Mouse (Mus musculus) hindbrain, embryonic 16.5 days (tissue): ENCODE data around the gene Kctd4. TPM values are rescaled to one million over a fixed set of nuclear protein-coding genes. Genes with fewer than 3 reads are reported as not detected.
A peak's percentile ranks its signal among the peaks of the same experiment; 100 is the strongest.

ENCODE experiments used
- ATAC-seq: fragments of 200-750 bp; cut with Nextera tagmentation; 2 replicates; pipeline ENCODE4 v1.8.0; 2017; ENCODE audit warnings: moderate TSS enrichment, moderate library complexity
- H3K27ac ChIP-seq: fragments of 300-500 bp; sonication (generic); 2 replicates; pipeline ENCODE4 v1.5.1; 2014; ENCODE audit warnings: low read depth, mild to moderate bottlenecking, control low read depth, low read length, moderate library complexity
- H3K27me3 ChIP-seq: fragments of 300-500 bp; sonication (generic); replicated peaks from 2 replicates; pipeline ENCODE4 v1.6.1; 2014; ENCODE audit warnings: low read length; ENCODE audit not compliant: control insufficient read depth, insufficient read depth
- H3K36me3 ChIP-seq: fragments of 300-500 bp; sonication (generic); 2 replicates; pipeline ENCODE4 v1.6.1; 2014; ENCODE audit warnings: mild to moderate bottlenecking, low read length, moderate library complexity, mixed read lengths; ENCODE audit not compliant: control insufficient read depth, insufficient read depth
- H3K4me1 ChIP-seq: fragments of 300-500 bp; sonication (generic); 2 replicates; pipeline ENCODE4 v1.6.1; 2014; ENCODE audit warnings: low read depth, low read length; ENCODE audit not compliant: control insufficient read depth, insufficient read depth
- H3K4me2 ChIP-seq: fragments of 300-500 bp; sonication (generic); 2 replicates; pipeline ENCODE4 v1.6.1; 2014; ENCODE audit warnings: mild to moderate bottlenecking, low read length, control low read depth, moderate library complexity
- H3K4me3 ChIP-seq: fragments of 300-500 bp; sonication (generic); 2 replicates; pipeline ENCODE4 v1.5.1; 2014; ENCODE audit warnings: mild to moderate bottlenecking, low read length, control low read depth, moderate library complexity
- H3K9ac ChIP-seq: fragments of 300-500 bp; sonication (generic); 2 replicates; pipeline ENCODE4 v1.6.1; 2014; ENCODE audit warnings: low read depth, mild to moderate bottlenecking, control low read depth, low read length, moderate library complexity
- H3K9me3 ChIP-seq: fragments of 300-500 bp; sonication (generic); 2 replicates; pipeline ENCODE4 v1.6.1; 2014; ENCODE audit warnings: mild to moderate bottlenecking, low read length, moderate library complexity; ENCODE audit not compliant: control insufficient read depth
- WGBS: fragments of 180-500 bp; shearing (Covaris S2); extraction: QIAGEN DNeasy Blood & Tissue Kit; methylation state at CpG from one replicate; pipeline ENCODE4 v1.1.7; 2014; 5-methylcytosine and 5-hydroxymethylcytosine counted together
- polyA plus RNA-seq: library from polyadenylated mRNA; unstranded; fragments of >200 nt; fragmentation: Nextera tagmentation; extraction: Ambion mirVana; gene quantifications from 2 replicates; pipeline ENCODE4 v1.2.1, GENCODE M21; 2015

Gene Kctd4
- polyA plus RNA-seq, 1 experiment from 2014 or later = 6.7 TPM

DNA sequence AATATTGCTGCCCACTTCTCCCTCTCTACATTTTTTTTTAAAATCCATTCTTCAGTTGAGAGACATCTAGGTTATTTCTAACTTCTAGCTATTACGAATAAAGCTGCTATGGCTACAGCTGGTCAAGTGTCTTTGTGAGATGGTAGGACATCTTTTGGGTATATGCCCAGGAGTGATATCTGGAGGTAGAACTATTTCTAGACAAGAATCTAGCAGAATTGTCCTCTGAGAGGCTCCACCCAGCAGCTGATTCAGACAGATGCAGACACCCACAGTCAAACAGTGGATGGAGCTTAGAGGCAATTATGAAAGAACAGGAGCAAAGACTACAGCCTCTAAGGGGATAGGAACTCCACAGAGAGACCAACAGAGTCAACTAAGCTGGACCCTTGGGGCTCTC, 13.3 kb upstream of the Kctd4 start:
- Histone ChIP-seq H3K4me3 (no peak overlapping the region), H3K4me1 (no peaks in the 10 kb centered on the region), H3K4me2 (no peak overlapping the region), H3K9ac (no peak overlapping the region), H3K9me3 (no peaks in the 10 kb centered on the region), H3K36me3 (no peaks in the 10 kb centered on the region), H3K27ac (no peak overlapping the region), H3K27me3 (no peaks in the 10 kb centered on the region)
- 96% methylated on average over 1 of the region's 1 CpGs for WGBS
- ATAC-seq = no peak

DNA sequence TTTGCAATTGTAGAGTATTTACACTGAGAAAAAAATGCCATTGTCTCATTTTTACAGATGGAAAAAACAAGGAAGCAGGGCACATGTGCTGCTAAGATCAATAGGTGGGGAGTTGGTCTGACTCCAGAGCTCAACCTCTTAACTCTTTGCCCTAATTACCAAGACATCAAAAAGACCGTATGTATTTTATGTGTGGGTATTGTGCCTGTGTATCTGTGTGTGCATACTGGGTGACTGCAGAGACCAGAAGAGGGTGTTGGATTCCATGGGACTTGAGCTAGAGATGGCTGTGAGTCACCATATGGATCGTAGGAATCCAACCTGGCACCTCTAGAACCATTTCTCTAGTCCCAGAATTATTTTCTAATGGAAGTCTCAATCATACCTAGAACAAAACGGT, 12.4 kb upstream of the Kctd4 start:
- Histone ChIP-seq H3K27me3 (no peaks in the 10 kb centered on the region), H3K4me1 (no peaks in the 10 kb centered on the region), H3K27ac (no peak overlapping the region), H3K4me2 (no peak overlapping the region), H3K36me3 (no peaks in the 10 kb centered on the region), H3K9me3 (no peaks in the 10 kb centered on the region), H3K4me3 (no peak overlapping the region), H3K9ac (no peak overlapping the region)
- 96% methylated on average over 3 of the region's 3 CpGs for WGBS
- no peak for ATAC-seq

DNA sequence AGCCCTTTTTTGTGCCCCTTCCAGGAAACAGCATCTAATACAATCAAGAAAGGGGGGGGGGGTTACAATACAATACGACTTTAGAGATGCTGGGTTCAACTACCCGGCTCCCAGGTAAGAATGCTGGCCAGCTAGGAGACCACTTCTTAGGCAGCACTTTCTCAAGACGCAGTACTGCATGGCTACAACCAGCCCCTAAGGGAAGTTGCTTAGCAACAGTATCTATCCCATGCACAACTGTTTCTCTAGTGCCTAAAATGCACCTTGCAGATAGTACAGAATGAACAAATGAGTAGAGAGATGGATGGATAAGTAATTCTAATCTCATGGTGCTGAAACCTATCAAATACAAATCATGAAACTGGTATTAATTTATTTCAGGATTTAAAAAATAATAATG, 7.1 kb upstream of the Kctd4 start:
- 37% methylated on average over 3 of the region's 3 CpGs for WGBS
- Histone ChIP-seq H3K36me3 (no peaks in the 10 kb centered on the region), H3K4me2 (no peak overlapping the region), H3K27me3 (no peaks in the 10 kb centered on the region), H3K4me1 (peaks cover 4% of the 10 kb centered on the region), H3K9me3 (no peaks in the 10 kb centered on the region), H3K4me3 (no peak overlapping the region), H3K9ac (no peak overlapping the region), H3K27ac (no peak overlapping the region; the same call in 1 of the 2 replicates)
- peak; percentile 65; the same call in 1 of the 2 replicates for ATAC-seq

DNA sequence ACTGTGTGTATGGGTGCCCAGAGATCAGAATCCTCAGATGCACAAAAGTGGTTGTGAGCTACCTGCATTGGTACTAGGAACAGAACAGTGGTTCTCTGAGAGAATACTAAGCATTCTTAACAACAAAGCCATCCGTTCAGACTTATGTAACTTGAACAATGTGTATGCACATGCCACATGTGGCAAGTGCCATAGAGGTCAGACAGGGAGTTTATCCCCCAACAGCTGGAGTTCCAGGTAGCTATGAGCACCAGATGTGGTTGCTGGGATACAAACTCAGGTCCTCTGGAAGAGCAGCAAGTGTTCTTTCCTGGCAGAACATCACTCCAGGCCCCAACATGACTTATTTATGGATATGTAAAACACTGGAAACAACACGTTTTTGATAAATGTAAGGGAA, 1.8 kb upstream of the Kctd4 start:
- Histone ChIP-seq H3K27me3 (no peaks in the 10 kb centered on the region), H3K4me2 (no peak overlapping the region), H3K4me3 (no peak overlapping the region), H3K9ac (no peak overlapping the region), H3K4me1 (no peaks in the 10 kb centered on the region), H3K9me3 (no peaks in the 10 kb centered on the region), H3K36me3 (no peaks in the 10 kb centered on the region), H3K27ac (no peak overlapping the region)
- WGBS = 57% methylated on average over 2 of the region's 2 CpGs
- ATAC-seq = no peak

DNA sequence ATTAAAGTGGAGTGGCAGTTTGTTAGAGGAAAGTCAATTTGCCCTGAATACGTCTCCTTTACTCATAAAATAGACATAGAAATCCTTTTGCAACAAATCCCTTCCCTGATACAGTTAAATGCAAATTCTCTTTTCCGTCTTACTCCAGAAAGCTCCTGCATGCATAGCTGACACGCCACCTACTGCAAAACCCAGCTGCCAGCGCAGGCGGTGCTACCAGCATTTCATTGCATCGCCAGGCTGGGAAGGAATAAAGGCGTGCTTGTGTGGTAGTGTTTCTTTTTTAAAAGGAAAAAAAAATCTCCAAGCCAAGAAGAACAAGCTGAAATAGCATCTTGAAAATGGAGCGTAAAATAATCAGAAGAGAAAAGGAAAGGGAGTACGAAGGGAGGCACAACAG, 7.4 kb downstream of the Kctd4 start:
- 39% methylated on average over 9 of the region's 9 CpGs for WGBS
- H3K9ac ChIP-seq = peak overlapping the region; percentile 33
- ATAC-seq = peak; percentile 76

DNA sequence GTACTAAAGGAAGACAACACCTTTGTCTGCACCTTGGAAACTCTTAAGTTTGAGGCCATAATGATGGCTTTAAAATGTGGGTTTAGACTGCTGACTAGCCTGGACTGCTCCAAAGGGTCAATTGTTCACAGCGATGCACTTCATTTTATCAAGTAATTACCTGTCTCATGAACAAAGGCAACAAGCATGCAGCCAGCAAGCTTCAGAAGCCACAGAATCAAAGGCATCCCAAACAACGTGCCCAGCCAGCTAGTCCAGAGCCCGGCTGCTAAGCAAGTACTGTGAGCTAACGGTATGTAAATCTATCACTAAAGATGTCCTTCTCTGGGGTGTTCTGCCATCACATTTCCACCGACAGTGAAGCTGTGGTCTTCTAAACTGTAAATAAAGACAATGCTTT, 8.4 kb downstream of the Kctd4 start:
- H3K27me3 ChIP-seq = no peaks in the 10 kb centered on the region
- peaks cover 3% of the 10 kb centered on the region; the same call in 1 of the 2 replicates for H3K4me1 ChIP-seq
- H3K4me3 ChIP-seq = peak overlapping the region; percentile 34
- no peaks in the 10 kb centered on the region for H3K9me3 ChIP-seq
- H3K27ac ChIP-seq = no peak overlapping the region; the same call in 1 of the 2 replicates
- 0 out of 2 replicates have a peak, but pooled peaks have one; percentile 30 for ATAC-seq
- H3K9ac ChIP-seq = peak overlapping the region; percentile 35
- 26% methylated on average over 5 of the region's 5 CpGs for WGBS
- H3K4me2 ChIP-seq = peak overlapping the region; percentile 54
- no peaks in the 10 kb centered on the region for H3K36me3 ChIP-seq

More for the DNA sequence above, 7.4 kb downstream of the Kctd4 start:
- Histone ChIP-seq H3K36me3 (no peaks in the 10 kb centered on the region), H3K4me3 (peak overlapping the region; percentile 34), H3K27me3 (no peaks in the 10 kb centered on the region), H3K27ac (peak overlapping the region; percentile 66), H3K4me1 (peaks cover 3% of the 10 kb centered on the region; the same call in 1 of the 2 replicates), H3K4me2 (peak overlapping the region; percentile 54), H3K9me3 (no peaks in the 10 kb centered on the region)

DNA sequence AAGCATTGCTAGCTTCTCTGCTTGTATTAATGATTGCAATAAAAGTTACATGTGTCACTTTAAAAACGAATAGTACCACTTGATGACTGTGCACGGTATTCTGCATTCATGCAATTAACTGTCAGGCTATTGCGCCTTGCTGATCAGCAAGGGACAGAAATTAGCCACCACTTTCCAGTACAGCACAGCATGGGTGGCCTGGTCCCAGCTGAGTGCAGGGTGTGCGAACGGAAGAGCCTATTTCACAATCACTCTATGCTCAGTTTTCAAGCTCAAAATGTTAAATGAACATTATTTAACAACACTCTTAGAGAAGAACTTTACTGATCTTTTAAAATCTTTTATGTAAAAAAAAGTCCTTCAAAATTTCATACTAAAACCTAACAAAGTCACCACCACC, 9.2 kb downstream of the Kctd4 start:
- Histone ChIP-seq H3K4me2 (peak overlapping the region; percentile 47), H3K36me3 (no peaks in the 10 kb centered on the region), H3K27ac (no peak overlapping the region), H3K27me3 (no peaks in the 10 kb centered on the region), H3K9ac (no peak overlapping the region), H3K4me3 (peak overlapping the region; percentile 23), H3K9me3 (no peaks in the 10 kb centered on the region), H3K4me1 (peaks cover 3% of the 10 kb centered on the region; the same call in 1 of the 2 replicates)
- ATAC-seq = no peak
- 48% methylated on average over 5 of the region's 5 CpGs for WGBS

DNA sequence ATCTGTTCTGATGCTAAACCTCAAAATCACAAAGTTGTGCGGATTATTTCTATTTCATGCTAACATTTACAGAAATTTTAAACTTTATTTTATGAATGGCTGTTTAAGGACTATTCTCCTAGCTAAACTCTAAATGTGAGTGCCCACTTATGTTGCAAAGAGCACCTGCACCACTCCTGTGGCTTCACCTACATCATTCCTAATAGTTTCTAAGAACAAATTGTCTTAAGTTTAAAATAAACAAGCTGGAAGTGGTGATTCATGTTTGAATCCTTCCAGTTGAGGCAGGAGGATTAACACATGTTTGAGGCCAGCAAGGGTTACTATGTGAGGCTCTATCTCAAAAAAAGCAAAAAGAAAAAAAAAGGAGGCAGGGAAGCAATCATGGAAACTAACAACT, 9.6 kb downstream of the Kctd4 start:
- Histone ChIP-seq H3K27me3 (no peaks in the 10 kb centered on the region), H3K4me2 (peak overlapping the region; percentile 19), H3K4me3 (peak overlapping the region; percentile 1), H3K9me3 (no peaks in the 10 kb centered on the region), H3K4me1 (peaks cover 3% of the 10 kb centered on the region; the same call in 1 of the 2 replicates), H3K9ac (no peak overlapping the region), H3K36me3 (no peaks in the 10 kb centered on the region), H3K27ac (no peak overlapping the region)
- WGBS = 94% methylated on average over 1 of the region's 1 CpGs
- ATAC-seq = no peak

DNA sequence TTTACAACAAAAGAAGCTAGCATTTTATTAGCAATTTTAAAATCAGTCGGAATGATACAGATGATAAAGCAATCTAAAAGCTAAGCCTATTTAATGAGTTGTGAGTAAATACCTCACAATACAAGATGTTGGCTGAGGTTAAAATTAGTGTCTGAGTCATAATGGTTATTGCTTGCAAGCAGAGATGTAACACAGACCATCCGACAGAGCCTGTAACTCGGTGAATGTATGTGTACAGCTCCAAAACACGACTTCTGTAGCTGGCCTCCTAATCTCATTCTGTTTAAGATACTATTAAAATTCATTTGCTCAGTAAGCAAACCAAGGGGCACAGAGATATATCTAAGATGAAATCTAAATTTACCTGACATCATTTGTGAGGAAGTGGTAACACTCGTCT, 12.5 kb downstream of the Kctd4 start:
- H3K36me3 ChIP-seq = no peaks in the 10 kb centered on the region
- H3K4me1 ChIP-seq = peaks cover 3% of the 10 kb centered on the region; the same call in 1 of the 2 replicates
- H3K27me3 ChIP-seq = no peaks in the 10 kb centered on the region
- no peak overlapping the region for H3K4me2 ChIP-seq
- no peak for ATAC-seq
- H3K4me3 ChIP-seq = no peak overlapping the region
- H3K27ac ChIP-seq = no peak overlapping the region
- no peak overlapping the region for H3K9ac ChIP-seq
- no peaks in the 10 kb centered on the region for H3K9me3 ChIP-seq
- 77% methylated on average over 5 of the region's 5 CpGs for WGBS

DNA sequence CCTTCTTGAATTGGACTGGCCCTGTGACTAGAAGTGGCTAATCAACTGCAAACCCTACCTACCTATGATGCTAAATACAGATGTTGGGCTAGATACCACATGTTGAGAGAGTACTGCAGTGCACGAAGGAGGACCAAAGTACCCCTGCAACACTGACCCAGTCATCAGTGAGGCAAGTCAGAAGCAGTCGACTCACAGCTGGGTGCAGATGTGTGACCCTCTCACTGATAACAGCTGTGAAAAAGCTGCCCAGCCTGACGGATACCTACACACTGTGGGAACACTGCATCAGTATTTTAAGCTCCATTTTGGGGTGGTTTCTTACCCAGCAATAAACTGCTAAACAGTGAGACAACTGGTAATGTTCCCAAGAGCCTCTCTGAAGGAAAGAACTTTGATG, 21.3 kb downstream of the Kctd4 start:
- no peak overlapping the region for H3K4me3 ChIP-seq
- no peaks in the 10 kb centered on the region for H3K9me3 ChIP-seq
- no peak overlapping the region for H3K27ac ChIP-seq
- no peak overlapping the region for H3K9ac ChIP-seq
- no peaks in the 10 kb centered on the region for H3K4me1 ChIP-seq
- no peak overlapping the region for H3K4me2 ChIP-seq
- WGBS = 80% methylated on average over 3 of the region's 3 CpGs
- H3K27me3 ChIP-seq = no peaks in the 10 kb centered on the region
- no peaks in the 10 kb centered on the region for H3K36me3 ChIP-seq
- ATAC-seq = no peak
